Mouse (Mus musculus) stomach, postnatal 0 days (tissue): ENCODE data around the gene Ispd.

Experiments used
- CTCF ChIP-seq: IDR thresholded peaks from 2 replicates; pipeline ENCODE4 v1.5.1; 2016; ENCODE audit warnings: antibody characterized with exemption, low read depth, mild to moderate bottlenecking, moderate library complexity
- EP300 ChIP-seq: optimal IDR thresholded peaks from 2 replicates; pipeline ENCODE3; 2016; ENCODE audit warnings: antibody characterized with exemption

DNA sequence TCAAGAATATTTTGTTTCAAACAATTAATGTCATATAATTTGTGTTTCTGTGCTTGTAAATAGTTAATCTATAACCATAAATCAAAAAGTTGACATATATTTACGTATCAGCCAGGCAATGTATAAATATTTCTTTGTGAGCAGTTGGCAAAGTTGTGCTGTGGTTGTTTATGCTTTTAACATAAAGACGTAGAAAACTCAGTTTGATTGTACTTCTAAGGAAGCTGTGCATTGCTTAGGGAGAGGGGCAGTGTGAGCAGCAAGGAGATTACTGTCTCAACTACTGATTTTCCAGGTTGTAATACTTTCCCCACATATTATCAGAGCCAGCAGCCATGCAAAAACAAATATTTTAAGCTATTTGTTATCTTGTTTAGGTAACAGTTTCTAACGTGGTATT, 96.7 kb downstream of the Ispd start:
- no peak for TF ChIP-seq CTCF
- TF ChIP-seq EP300, result no peak
